Mouse (Mus musculus) testis, adult 2 months (tissue): ENCODE measurements around the gene Rps9. TPM values are rescaled to one million over a fixed set of nuclear protein-coding genes. Genes with fewer than 3 reads are reported as not detected.

ENCODE experiments used
- H3K27ac ChIP-seq: fragments of 200-500 bp; 2 replicates; pipeline ENCODE4 v1.5.1; 2012; ENCODE audit warnings: low read depth, low read length; ENCODE audit not compliant: control insufficient read depth, insufficient read depth
- H3K27me3 ChIP-seq: fragments of 200-500 bp; 2 replicates; pipeline ENCODE4 v1.6.1; 2012; ENCODE audit warnings: mild to moderate bottlenecking, low read length, moderate library complexity; ENCODE audit not compliant: control insufficient read depth, insufficient read depth
- H3K36me3 ChIP-seq: fragments of 200-500 bp; 2 replicates; pipeline ENCODE4 v1.6.1; 2012; ENCODE audit warnings: mild to moderate bottlenecking, low read length; ENCODE audit not compliant: control insufficient read depth, insufficient read depth
- H3K4me1 ChIP-seq: fragments of 200-500 bp; 2 replicates; pipeline ENCODE4 v1.6.1; 2012; ENCODE audit warnings: low read length; ENCODE audit not compliant: control insufficient read depth, insufficient read depth
- H3K4me3 ChIP-seq: fragments of 200-500 bp; 2 replicates; pipeline ENCODE4 v1.5.1; 2012; ENCODE audit warnings: low read depth, mild to moderate bottlenecking, low read length, moderate library complexity, mixed read lengths; ENCODE audit not compliant: control insufficient read depth
- CTCF ChIP-seq: fragments of 200-500 bp; IDR thresholded peaks from 2 replicates; pipeline ENCODE4 v1.5.1; 2012; ENCODE audit warnings: low read depth, mild to moderate bottlenecking, inconsistent platforms, low read length, moderate library complexity; ENCODE audit not compliant: control insufficient read depth, insufficient read depth, insufficient replicate concordance
- POLR2A ChIP-seq: fragments of 200-500 bp; IDR thresholded peaks from 2 replicates; pipeline ENCODE4 v1.6.1; 2012; ENCODE audit warnings: low read depth, mild to moderate bottlenecking, inconsistent platforms, low read length, moderate library complexity; ENCODE audit not compliant: control insufficient read depth
- polyA plus RNA-seq: library from polyadenylated mRNA; depleted of rRNA; stranded (reverse); fragments of >200 nt; gene quantifications from 2 replicates; pipeline ENCODE4 v1.2.3, GENCODE M21; 2012

Rps9 gene
- polyA plus RNA-seq, 1 experiment, result 408 TPM

- TF ChIP-seq POLR2A, result no peak
- peak; percentile 84; the same call in 1 of the 2 replicates for TF ChIP-seq CTCF
- no peaks in the 10 kb centered on the region for H3K36me3 ChIP-seq
- no peak overlapping the region for H3K27ac ChIP-seq
- no peak overlapping the region for H3K4me3 ChIP-seq
- no peaks in the 10 kb centered on the region for H3K27me3 ChIP-seq
- H3K4me1 ChIP-seq, result peaks cover 8% of the 10 kb centered on the region
These were observed 29.1 kb upstream of the Rps9 start for GRCm38 (mm10) chr7:3674507-3675227.

DNA sequence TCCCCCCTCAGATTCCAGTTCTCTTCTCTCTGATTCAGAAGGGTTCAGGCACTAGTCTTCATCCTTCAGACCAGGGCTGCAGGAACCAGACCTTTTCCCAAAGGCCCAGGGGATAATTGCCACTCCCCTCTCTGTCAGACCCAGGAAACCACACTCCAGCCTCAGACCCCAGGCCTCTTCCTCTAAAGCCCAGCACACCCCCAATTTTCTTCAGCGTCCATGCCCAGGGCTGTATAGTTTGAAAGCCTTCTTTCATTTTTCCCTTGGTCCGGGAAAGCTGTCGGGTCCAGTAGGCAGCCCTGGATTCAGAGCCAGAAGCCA, 28.6 kb upstream of the Rps9 start:
- H3K27me3 ChIP-seq, result no peaks in the 10 kb centered on the region
- H3K4me1 ChIP-seq, result peaks cover 8% of the 10 kb centered on the region
- H3K27ac ChIP-seq, result no peak overlapping the region
- TF ChIP-seq POLR2A, result no peak
- no peak for TF ChIP-seq CTCF
- no peaks in the 10 kb centered on the region for H3K36me3 ChIP-seq
- H3K4me3 ChIP-seq, result no peak overlapping the region

DNA sequence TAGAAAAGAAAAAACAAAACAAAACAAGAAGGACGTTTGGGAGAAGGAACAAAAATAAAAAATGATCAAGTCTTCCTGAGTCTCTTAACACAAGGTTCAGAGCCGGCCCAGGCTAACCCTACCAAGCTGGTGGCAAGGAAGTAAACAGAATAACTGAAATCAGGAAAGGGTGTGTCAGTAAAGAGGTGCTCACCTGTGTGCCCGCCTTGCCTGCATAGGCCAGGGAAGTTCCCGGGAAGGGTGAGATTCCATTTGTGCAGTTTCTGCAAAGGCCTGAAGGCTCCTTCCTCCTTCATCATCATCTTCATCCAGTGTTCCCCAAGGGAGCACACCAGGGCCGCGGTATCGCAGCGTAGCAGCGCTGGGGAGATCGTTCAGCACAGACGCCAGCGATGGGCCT, 27.4 kb upstream of the Rps9 start:
- Histone ChIP-seq H3K4me3 (no peak overlapping the region), H3K4me1 (peaks cover 4% of the 10 kb centered on the region), H3K27me3 (no peaks in the 10 kb centered on the region), H3K27ac (no peak overlapping the region), H3K36me3 (no peaks in the 10 kb centered on the region)
- TF ChIP-seq CTCF (no peak), POLR2A (no peak)

DNA sequence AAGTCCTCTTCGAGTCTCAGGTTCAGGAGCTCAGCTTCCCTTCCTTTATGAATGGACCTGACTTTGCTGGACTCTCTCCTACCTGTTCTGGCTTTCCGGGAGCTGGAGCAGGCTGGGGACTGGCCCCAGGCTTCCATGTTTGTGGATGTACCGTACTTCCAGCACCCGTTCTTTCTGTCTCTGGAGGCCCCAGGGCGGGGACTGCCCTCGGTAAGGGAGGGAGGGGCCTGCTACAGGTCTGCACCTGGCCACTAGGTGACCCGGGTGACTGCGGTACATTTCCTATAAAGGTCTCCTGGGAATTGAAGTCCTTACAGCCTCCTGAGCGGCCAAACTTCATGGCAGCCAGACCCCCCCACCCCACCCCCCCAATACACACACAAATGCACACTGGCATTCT, 26.5 kb upstream of the Rps9 start, which contains the start of gene Tmc4:
Gene Tmc4 (minus strand): TSS at position 212 of the 400 bp plus-strand sequence.
- TF ChIP-seq CTCF (no peak), POLR2A (no peak)
- Histone ChIP-seq H3K4me3 (no peak within 1 kb of the TSS), H3K36me3 (no peaks in the 10 kb centered on the region), H3K4me1 (no peaks in the 10 kb centered on the region), H3K27me3 (no peaks in the 10 kb centered on the region), H3K27ac (no peak within 1 kb of the TSS)

- H3K4me3 ChIP-seq, result peak overlapping the region; percentile 27; the same call in 1 of the 2 replicates
- H3K36me3 ChIP-seq, result no peaks in the 10 kb centered on the region
- H3K27me3 ChIP-seq, result no peaks in the 10 kb centered on the region
- no peak overlapping the region for H3K27ac ChIP-seq
- TF ChIP-seq CTCF, result no peak
- TF ChIP-seq POLR2A, result no peak
- peaks cover 6% of the 10 kb centered on the region for H3K4me1 ChIP-seq
These were observed 19.8 kb upstream of the Rps9 start for GRCm38 (mm10) chr7:3683908-3684550.

- H3K4me3 ChIP-seq, result no peak overlapping the region
- H3K36me3 ChIP-seq, result no peaks in the 10 kb centered on the region
- H3K27ac ChIP-seq, result no peak overlapping the region
These were observed 19.1 kb upstream of the Rps9 start for GRCm38 (mm10) chr7:3684698-3685097.

DNA sequence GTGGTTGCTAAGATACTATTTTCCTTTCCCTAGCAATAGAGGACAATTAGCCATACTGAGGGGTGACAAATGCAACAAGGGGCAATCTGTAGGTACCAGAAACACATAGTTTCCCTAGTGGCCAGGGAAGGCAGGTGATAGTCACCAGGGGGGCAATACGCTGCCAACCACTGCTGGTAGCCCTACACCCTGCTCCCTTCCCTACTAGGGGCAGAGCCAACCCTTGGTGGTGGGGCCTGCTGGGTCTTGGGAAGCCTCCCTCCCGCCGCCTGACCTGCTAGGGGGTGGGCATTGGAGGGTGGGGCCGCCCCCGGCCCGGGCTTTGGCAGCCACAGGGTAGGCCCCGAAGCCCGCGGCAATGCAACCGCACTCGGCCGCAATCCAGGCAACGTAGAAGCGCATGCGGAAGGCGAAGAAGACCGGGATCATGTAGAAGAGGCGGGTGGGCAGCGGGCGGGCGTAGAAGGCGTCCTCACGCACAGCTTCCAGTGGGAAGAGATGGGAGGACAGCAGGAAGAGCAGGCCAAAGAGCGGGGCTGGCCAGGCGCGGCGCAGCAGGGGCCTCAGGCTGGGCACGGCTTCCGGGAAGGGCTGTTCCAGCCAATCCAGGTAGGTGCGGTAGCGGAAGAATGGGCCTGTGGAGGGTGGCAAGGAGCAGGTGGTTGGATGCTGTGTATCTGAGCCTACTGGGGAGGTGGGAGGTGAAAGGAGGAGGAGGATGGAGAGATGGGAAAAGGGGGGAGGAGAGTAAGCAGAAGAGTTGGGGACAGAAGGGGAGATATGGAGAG, 18.2 kb upstream of the Rps9 start:
- Histone ChIP-seq H3K27ac (no peak overlapping the region), H3K27me3 (no peaks in the 10 kb centered on the region), H3K4me3 (peak overlapping the region; percentile 3), H3K4me1 (peaks cover 6% of the 10 kb centered on the region), H3K36me3 (no peaks in the 10 kb centered on the region)
- TF ChIP-seq POLR2A, result no peak
- no peak for TF ChIP-seq CTCF

More at GRCm38 (mm10) chr7:3684698-3685097, 19.1 kb upstream of the Rps9 start:
- no peak for TF ChIP-seq POLR2A
- no peak for TF ChIP-seq CTCF
- Histone ChIP-seq H3K4me1 (peaks cover 6% of the 10 kb centered on the region), H3K27me3 (no peaks in the 10 kb centered on the region)
